In genomic region chr15:101283911-101284750, GRCm38 (mm10) we compare ENCODE assay signal across 8 mouse cellular contexts. TPM values are rescaled to one million over a fixed set of nuclear protein-coding genes. Genes with fewer than 3 reads are reported as not detected.
DNase-seq lines count a peak whose midpoint lies in the region; ATAC-seq and TF ChIP-seq lines count a peak whose summit lies in the region.

Gene Atg101, plus strand, starts transcription at chr15:101284272.

- peak within 1 kb of the TSS; percentile 85 for H3K27ac ChIP-seq in ES-E14 (ENCODE audit: insufficient read depth, low read depth, low read length, poor library complexity, severe bottlenecking)
- peak within 1 kb of the TSS; percentile 77 for H3K27ac ChIP-seq in forebrain, embryonic 15.5 days (replicated peaks)

- peak within 1 kb of the TSS; percentile 85 for H3K9ac ChIP-seq in ES-E14 (ENCODE audit: insufficient read depth, low read depth, low read length, poor library complexity, severe bottlenecking)
- H3K9ac ChIP-seq in forebrain, embryonic 15.5 days (replicated peaks): peak within 1 kb of the TSS; percentile 83

- no peaks in the 10 kb centered on the region for H3K9me3 ChIP-seq in ES-E14 (ENCODE audit: control insufficient read depth, insufficient read depth, low read depth, low read length)
- no peaks in the 10 kb centered on the region for H3K9me3 ChIP-seq in forebrain, embryonic 15.5 days

- peaks cover 20% of the 10 kb centered on the region for H3K36me3 ChIP-seq in ES-E14 (ENCODE audit: control insufficient read depth, insufficient read depth, low read length, poor library complexity, severe bottlenecking)
- H3K36me3 ChIP-seq in forebrain, embryonic 15.5 days: peaks cover 24% of the 10 kb centered on the region

- no peaks in the 10 kb centered on the region for H3K27me3 ChIP-seq in forebrain, embryonic 15.5 days

- TF ChIP-seq CTCF in lung, adult 2 months (IDR thresholded peaks at IDR 0.05; ENCODE audit: insufficient read depth, low read length): peak; percentile 83

- peak within 1 kb of the TSS; percentile 89 for H3K4me2 ChIP-seq in forebrain, embryonic 15.5 days (replicated peaks)

- peaks cover 2 to 11% of the 10 kb centered on the region in 2 experiments; a peak in 3 of 4 replicates for H3K4me1 ChIP-seq in ES-E14 (ENCODE audit: control insufficient read depth in 2 of 2, insufficient read depth in 2 of 2, low read length in 2 of 2, poor library complexity in 1 of 2)
- H3K4me1 ChIP-seq in forebrain, embryonic 15.5 days: peaks cover 19% of the 10 kb centered on the region
- peaks cover 2% of the 10 kb centered on the region; the same call in 1 of the 2 replicates for H3K4me1 ChIP-seq in lung, adult 2 months (ENCODE audit: control insufficient read depth, insufficient read depth, low read length)

- under 1% methylated on average over 61 of the region's 61 CpGs for WGBS in forebrain, embryonic 15.5 days
- under 1% methylated on average over 61 of the region's 61 CpGs for WGBS in lung, adult 2 months

- H3K4me3 ChIP-seq in ES-E14 (ENCODE audit: insufficient read depth in 1 of 2, low read depth in 1 of 2, low read length in 2 of 2, poor library complexity in 1 of 2, severe bottlenecking in 1 of 2): peak within 1 kb of the TSS; percentile 75 to 77
- H3K4me3 ChIP-seq in forebrain, embryonic 15.5 days: peak within 1 kb of the TSS; percentile 75
- H3K4me3 ChIP-seq in lung, adult 2 months (replicated peaks; ENCODE audit: extremely low read depth, low read depth, low read length): peak within 1 kb of the TSS; percentile 82

- intact Hi-C loops in heart, postnatal 25 days (cut with DNase I): loop anchor here (1.0 to 5.0 kb wide), 3 partner anchors 15 to 62 kb away; partner anchors contain the start of gene Grasp

- peak; percentile 85 for DNase-seq in ES-E14 (ENCODE audit: low read depth, low spot score)
- peak; percentile 92 for DNase-seq in cerebellum, adult 11-12 months
- peak; percentile 84 for DNase-seq in heart, postnatal 25 days (ENCODE audit: low spot score)
- DNase-seq in layer of hippocampus, adult 18-20 months (ENCODE audit: low spot score in 2 of 2): peak; percentile 83 to 92
- peak; percentile 88 for DNase-seq in lung, adult 2 months
- DNase-seq in thymus, adult 18-20 months: peak; percentile 87 to 89

- peak; percentile 97 for TF ChIP-seq POLR2A in lung, adult 2 months (IDR thresholded peaks at IDR 0.05; ENCODE audit: borderline replicate concordance, extremely low read depth, low read depth, low read length)

- peak; percentile 95 for ATAC-seq in forebrain, embryonic 15.5 days (replicated peaks)
- ATAC-seq in neutrophil, adult 5-6 weeks (ENCODE audit: extremely low read depth, insufficient number of reproducible peaks, low FRiP score, poor library complexity, severe bottlenecking): peak; percentile 86

- in situ Hi-C loops in ES-E14 (cut with MboI; ENCODE audit: low sequenced_read_pairs in 2 of 2, unreplicated experiment in 2 of 2): no loop called here

TF ChIP-seq in ES-E14, 5 proteins besides CTCF, POLR2A, EP300 and RAD21:
- TF ChIP-seq ZC3H11A (IDR thresholded peaks at IDR 0.05; ENCODE audit: borderline replicate concordance, low read depth, low read length) (no peak), HCFC1 (IDR thresholded peaks at IDR 0.05; ENCODE audit: borderline replicate concordance, insufficient read depth, low read length) (peak; percentile 68; the same call in 1 of the 2 replicates), CHD2 (IDR thresholded peaks at IDR 0.05; ENCODE audit: low read depth, low read length) (no peak), MAFK (IDR thresholded peaks at IDR 0.05; ENCODE audit: insufficient read depth, low read depth, low read length) (no peak), ZNF384 (IDR thresholded peaks at IDR 0.05; ENCODE audit: low read depth, low read length) (no peak)

RNA-seq across cellular contexts. Expression of gene Atg101, which starts in this region (rescaled TPM):
- 116 and 119 TPM in 2 replicates for total RNA-seq in ES-E14 (2012; rRNA removed)
- polyA plus RNA-seq in forebrain, embryonic 15.5 days (2015; fragmentation: Nextera tagmentation; extraction: Ambion mirVana): 86.4 and 86.8 TPM in 2 replicates
- 10 to 100 TPM; 21.5 to 25.0 TPM for total RNA-seq in heart, postnatal 25 days (2021)
- total RNA-seq in layer of hippocampus, adult 18-20 months (2021): 10 to 100 TPM; 53.2 to 57.5 TPM
- 36.1 and 38.6 TPM in 2 replicates for polyA plus RNA-seq in lung, adult 2 months (2012; rRNA removed)
- 61.0 and 68.8 TPM in 2 replicates for total RNA-seq in neutrophil, adult 5-6 weeks (2017)

Comparison
In these comparisons a context has a peak if more than half of its experiments do, and no peak if none do; other contexts are left out.
1. Peak in every context shown above with its lines: DNase-seq, ATAC-seq, H3K4me3 ChIP-seq and H3K27ac ChIP-seq.